In the genomic region with DNA sequence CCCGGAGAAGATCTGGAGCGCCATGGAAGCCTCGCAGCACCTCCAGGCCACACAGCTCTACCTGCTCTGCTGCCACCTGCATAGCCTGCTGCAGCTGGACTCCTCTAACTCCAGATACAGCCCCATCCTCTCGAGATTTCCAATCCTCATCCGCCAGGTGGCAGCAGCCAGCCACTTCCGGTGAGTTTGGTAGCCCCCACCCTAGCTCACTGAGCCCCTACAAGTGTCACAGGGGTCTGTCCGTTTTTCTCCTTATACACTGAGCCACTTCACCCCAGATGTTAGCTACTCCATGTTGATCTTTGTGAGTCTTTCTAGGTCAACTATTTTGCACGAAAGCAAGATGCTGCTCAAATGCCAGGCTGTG, we compare ENCODE assay signal across 7 mouse cellular contexts. TPM values are rescaled to one million over a fixed set of nuclear protein-coding genes. Genes with fewer than 3 reads are reported as not detected.
A peak's percentile ranks its signal among the peaks of the same experiment; 100 is the strongest.
DNase-seq lines count a peak whose midpoint lies in the region; ATAC-seq lines count a peak whose summit lies in the region.

No protein-coding gene starts in this region.

- no peak for ATAC-seq in inflammation-experienced regulatory T-cells, adult 6 months

- DNase-seq in A20 (ENCODE audit: low read depth, low spot score) = peak; percentile 27
- DNase-seq in B cell, adult 2 months = peak; percentile 40 to 41
- peak; percentile 78 for DNase-seq in embryo, embryonic 10.5 days (ENCODE audit: low spot score)
- peak; percentile 48 for DNase-seq in kidney, adult 9 months
- peak; percentile 43 for DNase-seq in lung, postnatal 25 days (ENCODE audit: low spot score)
- peak; percentile 69 for DNase-seq in testis, postnatal 14 days (ENCODE audit: low spot score)

RNA-seq across cellular contexts. Expression of gene Slc39a11, which starts 2.0 kb away (rescaled TPM):
- 10 to 100 TPM; 12.6 to 17.3 (median 16.9) TPM for polyA plus RNA-seq in inflammation-experienced regulatory T-cells, adult 6 months (2017; shearing (Covaris generic))

RNA-seq across cellular contexts. Expression of gene Cog1, which starts 2.9 kb away (rescaled TPM):
- 10 to 100 TPM; 14.9 to 16.9 (median 15.8) TPM for polyA plus RNA-seq in inflammation-experienced regulatory T-cells, adult 6 months (2017; shearing (Covaris generic))

RNA-seq across cellular contexts. Expression of gene Fam104a, which starts 32.1 kb away (rescaled TPM):
- polyA plus RNA-seq in inflammation-experienced regulatory T-cells, adult 6 months (2017; shearing (Covaris generic)) = 10 to 100 TPM; 11.5 to 20.2 (median 17.3) TPM

RNA-seq across cellular contexts. Expression of gene D11Wsu47e, which starts 32.3 kb away (rescaled TPM):
- 1 to 10 TPM; 6.7 to 8.8 (median 8.0) TPM for polyA plus RNA-seq in inflammation-experienced regulatory T-cells, adult 6 months (2017; shearing (Covaris generic))

RNA-seq across cellular contexts. Expression of gene Sstr2, which starts 32.7 kb away (rescaled TPM):
- under 1 TPM in 2 of 3 experiments, not detected in 1; 0.26 to 0.46 TPM for polyA plus RNA-seq in inflammation-experienced regulatory T-cells, adult 6 months (2017; shearing (Covaris generic))

Comparison
In these comparisons a context has a peak if more than half of its experiments do, and no peak if none do; other contexts are left out.
1. DNase-seq: peak in every context shown above with its lines; median percentile 78 in embryo, embryonic 10.5 days; 69 in testis, postnatal 14 days; 48 in kidney, adult 9 months; 43 in lung, postnatal 25 days; 40 in B cell, adult 2 months; 27 in A20.